ENCODE assay signal across 29 mouse cellular contexts in genomic region chr7:70826074-70826473, GRCm38 (mm10).
DNase-seq lines count a peak whose midpoint lies in the region; ATAC-seq lines count a peak whose summit lies in the region.
"Had no signal": no experiment of that assay in that cellular context is flagged by ENCODE, and none has a peak within 500 bp of the region (broad histone marks: within the 10 kb centered on the region; RNA-seq: fewer than 3 reads in every experiment).

No protein-coding gene starts in this region.

- peak; percentile 11 for DNase-seq in adrenal gland, adult 2 months
- no peak for DNase-seq in adrenal gland, postnatal 14 days
- peak; percentile 51 for DNase-seq in kidney, adult 11 months
- peak; percentile 65 for DNase-seq in NIH3T3 (ENCODE audit: low read depth)
- DNase-seq in kidney, postnatal 25 days: peak; percentile 53 to 59
- DNase-seq in cerebellum, adult 11-12 months: no peak
- no peak for DNase-seq in ovary, adult 18-20 months (ENCODE audit: low spot score)
- DNase-seq: cerebellum, adult 8-10 months; cerebellum, postnatal 36 days; embryo, embryonic 11 days; gastrocnemius, postnatal 25 days; lung, embryonic 14.5 days; retina, postnatal 1 day; right cerebral cortex, postnatal 25 days; thymus, postnatal 14 days had no signal

- no peak overlapping the region for H3K4me2 ChIP-seq in kidney, embryonic 14.5 days (replicated peaks; ENCODE audit: low read depth, low read length)
- H3K4me2 ChIP-seq: embryonic facial prominence, embryonic 13.5 days; forebrain, embryonic 12.5 days; hindbrain, embryonic 12.5 days; lung, embryonic 14.5 days; midbrain, embryonic 13.5 days; neural tube, embryonic 12.5 days had no signal

- H3K9ac ChIP-seq in kidney, embryonic 14.5 days (ENCODE audit: low read depth, low read length): no peak overlapping the region
- H3K9ac ChIP-seq: embryonic facial prominence, embryonic 13.5 days; forebrain, embryonic 12.5 days; hindbrain, embryonic 12.5 days; liver, embryonic 14.5 days; lung, embryonic 14.5 days; midbrain, embryonic 13.5 days; neural tube, embryonic 12.5 days had no signal

- no peaks in the 10 kb centered on the region for H3K36me3 ChIP-seq in kidney, embryonic 14.5 days (ENCODE audit: control insufficient read depth, insufficient read depth, low read length)
- H3K36me3 ChIP-seq: embryonic facial prominence, embryonic 13.5 days; forebrain, embryonic 12.5 days; G1E; heart, embryonic 10.5 days; hindbrain, embryonic 12.5 days; midbrain, embryonic 13.5 days; neural tube, embryonic 12.5 days had no signal

- no peaks in the 10 kb centered on the region for H3K27me3 ChIP-seq in kidney, embryonic 14.5 days (ENCODE audit: control insufficient read depth, insufficient read depth, low read length)
- H3K27me3 ChIP-seq: CH12.LX; forebrain, embryonic 12.5 days; hindbrain, embryonic 12.5 days; megakaryocyte, embryonic 14.5 days; midbrain, embryonic 13.5 days; neural tube, embryonic 12.5 days had no signal

- H3K27ac ChIP-seq in kidney, embryonic 14.5 days (ENCODE audit: low read depth, low read length): no peak overlapping the region
- H3K27ac ChIP-seq: embryonic facial prominence, embryonic 13.5 days; forebrain, embryonic 12.5 days; heart, embryonic 10.5 days; hindbrain, embryonic 12.5 days; liver, embryonic 14.5 days; midbrain, embryonic 13.5 days; neural tube, embryonic 12.5 days had no signal

- peaks cover 17% of the 10 kb centered on the region for H3K4me1 ChIP-seq in kidney, embryonic 14.5 days (ENCODE audit: control insufficient read depth, insufficient read depth, low read length)
- H3K4me1 ChIP-seq: forebrain, embryonic 12.5 days; megakaryocyte, embryonic 14.5 days had no signal

- ATAC-seq in kidney, embryonic 14.5 days (ENCODE audit: low FRiP score, low TSS enrichment): no peak
- ATAC-seq: activated CD4-positive, CD25-positive, alpha-beta regulatory T cell, adult 4 months; intestine, postnatal 0 days; midbrain, embryonic 13.5 days had no signal

- no peak overlapping the region for H3K4me3 ChIP-seq in kidney, embryonic 14.5 days (ENCODE audit: low read length)
- H3K4me3 ChIP-seq: embryonic facial prominence, embryonic 13.5 days; erythroblast, embryonic 14.5 days; forebrain, embryonic 12.5 days; heart, embryonic 10.5 days; hindbrain, embryonic 12.5 days; megakaryocyte, embryonic 14.5 days; midbrain, embryonic 13.5 days; neural tube, embryonic 12.5 days had no signal

- no peaks in the 10 kb centered on the region for H3K9me3 ChIP-seq in kidney, embryonic 14.5 days (ENCODE audit: control insufficient read depth, low read length)
- H3K9me3 ChIP-seq: embryonic facial prominence, embryonic 13.5 days; forebrain, embryonic 12.5 days; heart, embryonic 10.5 days; hindbrain, embryonic 12.5 days; midbrain, embryonic 13.5 days; neural tube, embryonic 12.5 days had no signal

- WGBS in kidney, embryonic 14.5 days: 27% methylated on average over 3 of the region's 3 CpGs

Comparison
In these comparisons a context has a peak if more than half of its experiments do, and no peak if none do; other contexts are left out.
1. DNase-seq: peak in adrenal gland, adult 2 months (single experiment), kidney, adult 11 months (single experiment), NIH3T3 (single experiment) and kidney, postnatal 25 days (2 of 2); none in adrenal gland, postnatal 14 days (single experiment), cerebellum, adult 11-12 months (single experiment) and ovary, adult 18-20 months (single experiment).